Mouse (Mus musculus): ENCODE data around the gene Myof.

DNA sequence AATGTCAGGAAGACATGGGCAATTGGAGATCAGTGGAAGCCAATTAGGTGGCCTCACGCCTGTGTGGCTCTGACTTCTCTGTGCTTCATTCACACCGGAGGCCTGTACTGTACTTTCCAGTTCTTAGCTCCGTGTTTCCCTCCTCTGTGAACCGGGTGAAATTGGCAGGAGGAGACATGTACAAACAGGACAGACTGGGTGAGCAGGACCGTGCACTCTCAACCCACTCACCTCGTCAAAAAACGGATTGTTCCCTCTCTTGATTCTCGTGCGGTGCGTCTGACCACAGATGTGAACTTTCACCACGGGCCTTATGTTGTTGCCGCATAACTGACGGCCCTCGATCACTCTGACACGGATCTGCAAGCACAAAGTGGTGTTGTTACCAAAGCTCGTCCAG lies 57.6 kb downstream of the Myof start:
- TF ChIP-seq CTCF (IDR thresholded peaks at IDR 0.05; ENCODE audit: extremely low read depth, insufficient read length, insufficient replicate concordance, low read depth, low read length) (no peak), POLR2A (IDR thresholded peaks at IDR 0.05; ENCODE audit: low read depth, low read length) (no peak)
